Mouse (Mus musculus): Measurements from ENCODE around the gene Afap1l2. TPM values are rescaled to one million over a fixed set of nuclear protein-coding genes. Genes with fewer than 3 reads are reported as not detected.

Afap1l2 gene
- total and polyA plus RNA-seq, 3 experiments = 0.17 to 3.1 (median 0.44) TPM

GRCm38 (mm10) chr19:56946727-56947126 is 61.3 kb downstream of the Afap1l2 start:
- no peaks in the 10 kb centered on the region for H3K4me1 ChIP-seq (ENCODE audit: control insufficient read depth in 1 of 2, insufficient read depth in 2 of 2)
- no peak overlapping the region for H3K9ac ChIP-seq (ENCODE audit: insufficient read depth, low read depth)
- H3K36me3 ChIP-seq (replicated peaks in 1 of 2; ENCODE audit: control insufficient read depth in 1 of 2, insufficient read depth in 1 of 2, low read length in 1 of 2) = peaks cover 0 to 8% of the 10 kb centered on the region in 2 experiments
- TF ChIP-seq PAX5 (IDR thresholded peaks at IDR 0.05; ENCODE audit: low read length) (no peak), POLR2A (IDR thresholded peaks at IDR 0.05; ENCODE audit: low read depth, low read length) (no peak)
- H3K27ac ChIP-seq (ENCODE audit: insufficient read depth, low read depth) = no peak overlapping the region
- H3K79me2 ChIP-seq (replicated peaks; ENCODE audit: control insufficient read depth, extremely low read depth, insufficient read depth, poor library complexity, severe bottlenecking) = no peaks in the 10 kb centered on the region
- H3K4me3 ChIP-seq (replicated peaks in 1 of 3; ENCODE audit: low read depth in 2 of 3, low read length in 2 of 3, poor library complexity in 1 of 3) = no peak overlapping the region
- H3K9me3 ChIP-seq (replicated peaks; ENCODE audit: low read length) = peaks cover 5% of the 10 kb centered on the region
- dilution Hi-C loops (cut with MboI; ENCODE audit: extremely low pct_ligation_motif_present, extremely low pct_unique_long_range_greater_than_20kb, low sequenced_read_pairs) (no loop called here), in situ Hi-C loops (cut with MboI; ENCODE audit: low pct_ligation_motif_present, low pct_unique_long_range_greater_than_20kb, low sequenced_read_pairs) (no loop called here)
- H3K4me2 ChIP-seq (ENCODE audit: insufficient read depth, low read depth, poor library complexity, severe bottlenecking) = no peak overlapping the region
- DNase-seq (ENCODE audit: extremely low read depth) = no peak
- H3K27me3 ChIP-seq (replicated peaks) = no peaks in the 10 kb centered on the region

DNA sequence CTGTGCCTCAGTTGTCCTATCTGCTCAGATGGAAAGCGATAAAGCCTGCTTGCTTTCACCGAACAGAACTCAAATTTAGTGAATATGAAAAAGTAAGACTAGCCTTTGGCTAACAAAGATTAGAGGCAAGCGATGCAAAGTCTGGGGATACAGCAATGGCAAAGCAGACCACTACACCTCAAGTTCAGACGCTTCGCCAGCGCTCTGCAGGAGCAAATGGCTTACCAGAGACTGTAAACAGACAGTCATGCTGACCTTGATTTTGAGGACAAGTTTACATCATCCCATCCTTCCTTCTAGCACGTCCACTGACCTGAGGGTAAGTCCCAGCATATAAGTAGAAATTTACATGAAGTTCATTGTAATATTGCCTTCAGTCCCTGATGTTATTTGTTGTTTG is 61.8 kb downstream of the Afap1l2 start:
- H3K4me3 ChIP-seq (replicated peaks in 1 of 3; ENCODE audit: low read depth in 2 of 3, low read length in 2 of 3, poor library complexity in 1 of 3) = no peak overlapping the region
- in situ Hi-C loops (cut with MboI; ENCODE audit: low pct_ligation_motif_present, low pct_unique_long_range_greater_than_20kb, low sequenced_read_pairs) = no loop called here
- H3K36me3 ChIP-seq (replicated peaks in 1 of 2; ENCODE audit: control insufficient read depth in 1 of 2, insufficient read depth in 1 of 2, low read length in 1 of 2) = peaks cover 0 to 8% of the 10 kb centered on the region in 2 experiments
- H3K27ac ChIP-seq (ENCODE audit: insufficient read depth, low read depth) = no peak overlapping the region
- TF ChIP-seq E2F4 (IDR thresholded peaks at IDR 0.05; ENCODE audit: insufficient replicate concordance, low read depth, low read length) (no peak), EP300 (IDR thresholded peaks at IDR 0.05; ENCODE audit: low read length) (no peak), MYC (IDR thresholded peaks at IDR 0.05; ENCODE audit: low read depth, low read length) (no peak), TCF12 (IDR thresholded peaks at IDR 0.05; ENCODE audit: low read depth, low read length) (no peak), USF1 (IDR thresholded peaks at IDR 0.05; ENCODE audit: low read depth, low read length) (no peak), NELFE (IDR thresholded peaks at IDR 0.05; ENCODE audit: low read depth, low read length) (no peak), ELF1 (IDR thresholded peaks at IDR 0.05; ENCODE audit: low read depth, low read length) (no peak), NRF1 (IDR thresholded peaks at IDR 0.05; ENCODE audit: low read depth, low read length) (no peak), GABPA (IDR thresholded peaks at IDR 0.05; ENCODE audit: insufficient replicate concordance, low read depth, low read length) (no peak)
- no peaks in the 10 kb centered on the region for H3K4me1 ChIP-seq (ENCODE audit: control insufficient read depth in 1 of 2, insufficient read depth in 2 of 2)
- no peaks in the 10 kb centered on the region for H3K79me2 ChIP-seq (replicated peaks; ENCODE audit: control insufficient read depth, extremely low read depth, insufficient read depth, poor library complexity, severe bottlenecking)
- no peaks in the 10 kb centered on the region for H3K27me3 ChIP-seq (replicated peaks)
- DNase-seq (ENCODE audit: extremely low read depth) = no peak
- no peak overlapping the region for H3K9ac ChIP-seq (ENCODE audit: insufficient read depth, low read depth)
- H3K9me3 ChIP-seq (replicated peaks; ENCODE audit: low read length) = peaks cover 5% of the 10 kb centered on the region
- H3K4me2 ChIP-seq (ENCODE audit: insufficient read depth, low read depth, poor library complexity, severe bottlenecking) = no peak overlapping the region
- dilution Hi-C loops (cut with MboI; ENCODE audit: extremely low pct_ligation_motif_present, extremely low pct_unique_long_range_greater_than_20kb, low sequenced_read_pairs) = no loop called here

GRCm38 (mm10) chr19:56945621-56946020 is 62.4 kb downstream of the Afap1l2 start:
- no peak for DNase-seq (ENCODE audit: extremely low read depth)
- TF ChIP-seq SIN3A (IDR thresholded peaks at IDR 0.05; ENCODE audit: low read length) (no peak), EP300 (IDR thresholded peaks at IDR 0.05; ENCODE audit: low read length) (no peak), ZMIZ1 (IDR thresholded peaks at IDR 0.05; ENCODE audit: low read depth, low read length) (no peak)
- no peak overlapping the region for H3K4me2 ChIP-seq (ENCODE audit: insufficient read depth, low read depth, poor library complexity, severe bottlenecking)
- H3K4me1 ChIP-seq (ENCODE audit: control insufficient read depth in 1 of 2, insufficient read depth in 2 of 2) = no peaks in the 10 kb centered on the region
- in situ Hi-C loops (cut with MboI; ENCODE audit: low pct_ligation_motif_present, low pct_unique_long_range_greater_than_20kb, low sequenced_read_pairs) (no loop called here), dilution Hi-C loops (cut with MboI; ENCODE audit: extremely low pct_ligation_motif_present, extremely low pct_unique_long_range_greater_than_20kb, low sequenced_read_pairs) (no loop called here)
- H3K4me3 ChIP-seq (replicated peaks in 1 of 3; ENCODE audit: low read depth in 2 of 3, low read length in 2 of 3, poor library complexity in 1 of 3) = no peak overlapping the region
- H3K36me3 ChIP-seq (replicated peaks in 1 of 2; ENCODE audit: control insufficient read depth in 1 of 2, insufficient read depth in 1 of 2, low read length in 1 of 2) = peaks cover 0 to 8% of the 10 kb centered on the region in 2 experiments
- H3K9ac ChIP-seq (ENCODE audit: insufficient read depth, low read depth) = no peak overlapping the region
- H3K27ac ChIP-seq (ENCODE audit: insufficient read depth, low read depth) = no peak overlapping the region
- H3K79me2 ChIP-seq (replicated peaks; ENCODE audit: control insufficient read depth, extremely low read depth, insufficient read depth, poor library complexity, severe bottlenecking) = no peaks in the 10 kb centered on the region
- no peaks in the 10 kb centered on the region for H3K27me3 ChIP-seq (replicated peaks)
- H3K9me3 ChIP-seq (replicated peaks; ENCODE audit: low read length) = peaks cover 5% of the 10 kb centered on the region
